Mouse (Mus musculus): ENCODE results near the gene Tril. TPM values are rescaled to one million over a fixed set of nuclear protein-coding genes. Genes with fewer than 3 reads are reported as not detected.

Tril gene
- polyA plus RNA-seq, 1 experiment, result not detected

- Histone ChIP-seq H3K4me1 (no peaks in the 10 kb centered on the region), H3K9me3 (peaks cover 22% of the 10 kb centered on the region), H3K36me3 (replicated peaks; ENCODE audit: low read length) (no peaks in the 10 kb centered on the region), H3K4me3 (replicated peaks) (no peak overlapping the region), H3K27me3 (replicated peaks) (peaks cover 41% of the 10 kb centered on the region)
- TF ChIP-seq GATA1 (IDR thresholded peaks at IDR 0.05; ENCODE audit: borderline replicate concordance, low read length), result no peak
- TF ChIP-seq FLI1 (IDR thresholded peaks at IDR 0.05; ENCODE audit: low read length), result no peak
Observed at GRCm38 (mm10) chr6:53808801-53809200, 11.8 kb downstream of the Tril start.

GRCm38 (mm10) chr6:53807185-53807584 lies 13.4 kb downstream of the Tril start:
- H3K9me3 ChIP-seq, result peaks cover 13% of the 10 kb centered on the region; the same call in 1 of the 2 replicates
- no peaks in the 10 kb centered on the region for H3K4me1 ChIP-seq
- no peaks in the 10 kb centered on the region for H3K36me3 ChIP-seq (replicated peaks; ENCODE audit: low read length)
- peaks cover 36% of the 10 kb centered on the region for H3K27me3 ChIP-seq (replicated peaks)
- no peak overlapping the region for H3K4me3 ChIP-seq (replicated peaks)
- no peak for TF ChIP-seq FLI1 (IDR thresholded peaks at IDR 0.05; ENCODE audit: low read length)
- TF ChIP-seq GATA1 (IDR thresholded peaks at IDR 0.05; ENCODE audit: borderline replicate concordance, low read length), result no peak

DNA sequence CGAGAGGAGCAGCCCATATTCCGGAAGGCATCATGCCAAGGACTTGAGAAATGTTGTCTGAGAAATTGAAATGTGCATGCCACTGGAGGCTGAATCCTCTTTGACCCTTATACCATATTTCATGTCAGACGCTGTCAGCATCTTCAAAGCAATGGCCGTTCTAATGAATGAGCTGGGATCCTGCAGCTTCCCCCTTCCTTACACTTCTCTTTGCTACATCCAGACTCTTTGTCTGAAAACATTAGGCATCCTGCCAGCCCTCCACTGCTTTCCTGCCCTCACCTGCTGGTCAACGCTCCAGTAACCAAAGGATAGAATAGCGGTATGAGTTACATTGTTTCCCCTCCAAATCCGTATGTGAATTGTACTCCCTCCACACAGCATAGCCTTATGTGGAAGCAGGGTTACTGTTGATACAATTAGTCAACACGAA lies 14.0 kb downstream of the Tril start:
- Histone ChIP-seq H3K9me3 (peaks cover 12% of the 10 kb centered on the region; the same call in 1 of the 2 replicates), H3K36me3 (replicated peaks; ENCODE audit: low read length) (no peaks in the 10 kb centered on the region), H3K4me3 (replicated peaks) (no peak overlapping the region), H3K4me1 (no peaks in the 10 kb centered on the region), H3K27me3 (replicated peaks) (peaks cover 41% of the 10 kb centered on the region)
- TF ChIP-seq FLI1 (IDR thresholded peaks at IDR 0.05; ENCODE audit: low read length), result no peak
- no peak for TF ChIP-seq GATA1 (IDR thresholded peaks at IDR 0.05; ENCODE audit: borderline replicate concordance, low read length)

DNA sequence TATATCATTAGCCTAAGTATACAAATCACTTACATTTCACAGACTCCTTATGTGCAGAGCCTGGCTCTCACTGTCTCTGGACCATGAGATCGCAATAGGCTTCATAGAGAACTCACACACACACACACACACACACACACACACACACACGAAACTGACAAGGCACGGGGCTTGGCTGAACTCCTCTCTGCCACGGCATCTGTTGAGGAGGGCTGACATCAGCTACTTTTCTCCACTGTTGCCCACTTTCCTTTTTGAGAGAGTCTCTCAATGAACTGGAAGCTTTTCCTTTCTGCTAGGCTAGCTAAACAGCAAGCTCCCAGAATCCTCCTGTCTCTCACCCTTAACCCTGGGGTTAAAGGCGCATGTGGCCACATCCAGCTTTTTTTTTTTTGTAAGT lies 14.6 kb downstream of the Tril start:
- H3K9me3 ChIP-seq, result peaks cover 12% of the 10 kb centered on the region; the same call in 1 of the 2 replicates
- H3K4me3 ChIP-seq (replicated peaks), result no peak overlapping the region
- H3K4me1 ChIP-seq, result no peaks in the 10 kb centered on the region
- H3K36me3 ChIP-seq (replicated peaks; ENCODE audit: low read length), result no peaks in the 10 kb centered on the region
- peaks cover 45% of the 10 kb centered on the region for H3K27me3 ChIP-seq (replicated peaks)
- TF ChIP-seq FLI1 (IDR thresholded peaks at IDR 0.05; ENCODE audit: low read length), result no peak
- no peak for TF ChIP-seq GATA1 (IDR thresholded peaks at IDR 0.05; ENCODE audit: borderline replicate concordance, low read length)

DNA sequence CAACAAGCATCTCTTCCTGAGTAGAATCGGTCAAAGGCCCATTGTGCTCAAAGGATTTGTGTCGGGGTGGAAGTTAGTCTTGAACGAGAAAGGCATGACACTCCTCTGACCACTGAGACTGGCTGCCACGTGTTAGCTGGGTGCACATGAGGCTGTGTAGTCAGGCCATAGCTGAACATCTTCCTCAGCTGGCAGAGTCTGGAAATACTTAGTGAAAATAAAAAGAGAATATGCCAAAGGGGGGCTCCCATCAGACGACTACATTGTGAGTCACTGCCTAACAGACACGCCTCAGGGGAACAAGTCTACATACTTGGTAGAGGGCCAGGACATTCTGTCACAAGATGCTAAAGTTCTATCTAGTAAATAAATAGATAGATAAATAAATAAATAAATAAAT lies 16.5 kb downstream of the Tril start:
- Histone ChIP-seq H3K4me1 (no peaks in the 10 kb centered on the region), H3K36me3 (replicated peaks; ENCODE audit: low read length) (no peaks in the 10 kb centered on the region), H3K9me3 (peaks cover 12% of the 10 kb centered on the region; the same call in 1 of the 2 replicates), H3K4me3 (replicated peaks) (no peak overlapping the region), H3K27me3 (replicated peaks) (peaks cover 55% of the 10 kb centered on the region)
- TF ChIP-seq GATA1 (IDR thresholded peaks at IDR 0.05; ENCODE audit: borderline replicate concordance, low read length) (no peak), FLI1 (IDR thresholded peaks at IDR 0.05; ENCODE audit: low read length) (no peak)

DNA sequence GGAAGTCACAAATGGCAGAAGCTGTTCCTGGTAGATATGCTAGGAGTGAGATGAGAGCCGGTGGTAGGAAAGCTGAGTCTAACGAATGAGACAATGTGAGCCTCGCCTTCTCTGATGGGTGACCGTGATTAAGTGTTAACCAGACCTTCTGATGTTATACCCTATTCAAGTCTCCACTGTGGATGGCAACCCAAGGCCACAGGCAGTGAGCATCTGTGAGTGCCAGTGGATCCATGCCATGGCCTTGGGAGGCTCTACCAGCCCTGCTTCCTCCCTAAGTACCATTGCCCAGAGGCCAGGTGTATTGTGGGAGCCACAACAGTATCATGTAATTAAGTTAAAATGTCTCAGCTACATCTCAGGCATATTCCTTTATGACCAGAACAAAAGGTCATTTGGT lies 17.1 kb downstream of the Tril start:
- Histone ChIP-seq H3K9me3 (peaks cover 12% of the 10 kb centered on the region; the same call in 1 of the 2 replicates), H3K36me3 (replicated peaks; ENCODE audit: low read length) (no peaks in the 10 kb centered on the region), H3K4me1 (no peaks in the 10 kb centered on the region), H3K27me3 (replicated peaks) (peaks cover 49% of the 10 kb centered on the region), H3K4me3 (replicated peaks) (no peak overlapping the region)
- TF ChIP-seq FLI1 (IDR thresholded peaks at IDR 0.05; ENCODE audit: low read length) (no peak), GATA1 (IDR thresholded peaks at IDR 0.05; ENCODE audit: borderline replicate concordance, low read length) (no peak)

DNA sequence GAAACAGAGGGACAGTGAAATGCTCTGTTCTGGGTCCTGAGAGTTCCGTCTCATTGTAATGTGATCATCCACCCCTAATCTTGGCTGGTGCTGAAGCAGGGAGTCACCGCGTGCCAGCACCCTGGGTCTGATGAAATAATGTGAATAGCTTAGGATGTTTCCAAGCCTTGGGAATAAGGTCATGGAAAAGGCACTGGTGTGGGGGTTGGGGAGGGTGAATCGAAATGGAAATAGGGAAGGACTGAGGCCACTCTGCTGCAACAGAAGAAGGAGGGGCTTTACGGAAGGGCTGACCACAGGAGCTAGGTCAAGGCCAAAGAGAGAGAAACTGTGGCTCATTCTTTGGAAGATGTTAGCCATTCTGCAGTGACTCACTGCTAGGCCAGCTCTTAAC lies 18.7 kb downstream of the Tril start:
- no peak for TF ChIP-seq GATA1 (IDR thresholded peaks at IDR 0.05; ENCODE audit: borderline replicate concordance, low read length)
- no peak for TF ChIP-seq FLI1 (IDR thresholded peaks at IDR 0.05; ENCODE audit: low read length)
- H3K9me3 ChIP-seq, result peaks cover 12% of the 10 kb centered on the region; the same call in 1 of the 2 replicates

GRCm38 (mm10) chr6:53801269-53801892 lies 19.2 kb downstream of the Tril start:
- Histone ChIP-seq H3K4me3 (replicated peaks) (no peak overlapping the region), H3K9me3 (peaks cover 11% of the 10 kb centered on the region; the same call in 1 of the 2 replicates), H3K36me3 (replicated peaks; ENCODE audit: low read length) (no peaks in the 10 kb centered on the region), H3K27me3 (replicated peaks) (peaks cover 47% of the 10 kb centered on the region), H3K4me1 (no peaks in the 10 kb centered on the region)
- TF ChIP-seq GATA1 (IDR thresholded peaks at IDR 0.05; ENCODE audit: borderline replicate concordance, low read length), result no peak
- no peak for TF ChIP-seq FLI1 (IDR thresholded peaks at IDR 0.05; ENCODE audit: low read length)

More for the DNA sequence above, 18.7 kb downstream of the Tril start:
- no peaks in the 10 kb centered on the region for H3K4me1 ChIP-seq
- H3K4me3 ChIP-seq (replicated peaks), result no peak overlapping the region
- no peaks in the 10 kb centered on the region for H3K36me3 ChIP-seq (replicated peaks; ENCODE audit: low read length)
- peaks cover 52% of the 10 kb centered on the region for H3K27me3 ChIP-seq (replicated peaks)

GRCm38 (mm10) chr6:53798865-53799264 lies 21.8 kb downstream of the Tril start:
- Histone ChIP-seq H3K36me3 (replicated peaks; ENCODE audit: low read length) (no peaks in the 10 kb centered on the region), H3K9me3 (no peaks in the 10 kb centered on the region), H3K27me3 (replicated peaks) (peaks cover 62% of the 10 kb centered on the region), H3K4me1 (peaks cover 16% of the 10 kb centered on the region), H3K4me3 (replicated peaks) (no peak overlapping the region)
- TF ChIP-seq FLI1 (IDR thresholded peaks at IDR 0.05; ENCODE audit: low read length), result no peak
- no peak for TF ChIP-seq GATA1 (IDR thresholded peaks at IDR 0.05; ENCODE audit: borderline replicate concordance, low read length)

DNA sequence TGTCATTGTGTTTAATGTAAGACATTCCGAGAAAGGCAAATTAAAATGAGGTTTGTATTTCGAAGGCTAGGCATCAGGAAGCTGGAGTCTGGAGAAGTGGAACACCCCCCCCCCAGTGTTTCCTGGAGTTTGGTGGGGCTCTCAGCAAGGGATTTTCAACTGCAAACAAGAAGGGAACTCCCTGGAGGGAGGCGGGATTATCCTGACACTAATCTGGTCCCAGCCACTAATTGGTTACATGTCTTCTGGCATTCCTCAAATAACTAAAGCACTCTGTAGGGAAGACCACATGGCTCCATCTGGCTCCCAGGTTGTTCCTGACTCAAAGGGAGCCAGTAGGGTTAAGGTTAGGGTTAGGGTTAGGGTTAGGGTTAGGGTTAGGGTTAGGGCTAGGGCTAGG lies 23.8 kb downstream of the Tril start:
- Histone ChIP-seq H3K27me3 (replicated peaks) (peaks cover 52% of the 10 kb centered on the region), H3K4me1 (peaks cover 16% of the 10 kb centered on the region), H3K9me3 (no peaks in the 10 kb centered on the region), H3K36me3 (replicated peaks; ENCODE audit: low read length) (no peaks in the 10 kb centered on the region), H3K4me3 (replicated peaks) (no peak overlapping the region)
- TF ChIP-seq FLI1 (IDR thresholded peaks at IDR 0.05; ENCODE audit: low read length), result no peak
- TF ChIP-seq GATA1 (IDR thresholded peaks at IDR 0.05; ENCODE audit: borderline replicate concordance, low read length), result no peak

Data from megakaryocyte, embryonic 14.5 days (primary cell).